Mouse (Mus musculus): Measurements from ENCODE around the gene Rusc2. TPM values are rescaled to one million over a fixed set of nuclear protein-coding genes. Genes with fewer than 3 reads are reported as not detected.

The Rusc2 gene
- polyA plus RNA-seq, 1 experiment = 11.5 TPM

- Histone ChIP-seq H3K4me1 (peaks cover 15% of the 10 kb centered on the region), H3K4me3 (replicated peaks) (peak overlapping the region; percentile 75), H3K9me3 (peaks cover 16% of the 10 kb centered on the region), H3K36me3 (replicated peaks; ENCODE audit: low read length) (peaks cover 82% of the 10 kb centered on the region), H3K27me3 (replicated peaks) (peaks cover 29% of the 10 kb centered on the region)
- TF ChIP-seq GATA1 (IDR thresholded peaks at IDR 0.05; ENCODE audit: borderline replicate concordance, low read length) (no peak), FLI1 (IDR thresholded peaks at IDR 0.05; ENCODE audit: low read length) (no peak)
Observed at GRCm38 (mm10) chr4:43419801-43420281, 38.1 kb downstream of the Rusc2 start.

GRCm38 (mm10) chr4:43420305-43420704 is 38.5 kb downstream of the Rusc2 start:
- peaks cover 17% of the 10 kb centered on the region for H3K4me1 ChIP-seq
- peaks cover 82% of the 10 kb centered on the region for H3K36me3 ChIP-seq (replicated peaks; ENCODE audit: low read length)
- H3K4me3 ChIP-seq (replicated peaks) = peak overlapping the region; percentile 75
- no peak for TF ChIP-seq GATA1 (IDR thresholded peaks at IDR 0.05; ENCODE audit: borderline replicate concordance, low read length)
- TF ChIP-seq FLI1 (IDR thresholded peaks at IDR 0.05; ENCODE audit: low read length) = no peak
- H3K9me3 ChIP-seq = peaks cover 13% of the 10 kb centered on the region
- peaks cover 30% of the 10 kb centered on the region for H3K27me3 ChIP-seq (replicated peaks)

GRCm38 (mm10) chr4:43421632-43422240 is 40.0 kb downstream of the Rusc2 start:
- Histone ChIP-seq H3K27me3 (replicated peaks) (peaks cover 34% of the 10 kb centered on the region), H3K9me3 (no peaks in the 10 kb centered on the region), H3K4me1 (peaks cover 19% of the 10 kb centered on the region), H3K36me3 (replicated peaks; ENCODE audit: low read length) (peaks cover 82% of the 10 kb centered on the region), H3K4me3 (replicated peaks) (no peak overlapping the region)
- no peak for TF ChIP-seq GATA1 (IDR thresholded peaks at IDR 0.05; ENCODE audit: borderline replicate concordance, low read length)
- TF ChIP-seq FLI1 (IDR thresholded peaks at IDR 0.05; ENCODE audit: low read length) = no peak

GRCm38 (mm10) chr4:43423267-43423934 is 41.6 kb downstream of the Rusc2 start:
- Histone ChIP-seq H3K36me3 (replicated peaks; ENCODE audit: low read length) (peaks cover 78% of the 10 kb centered on the region), H3K4me3 (replicated peaks) (no peak overlapping the region), H3K9me3 (no peaks in the 10 kb centered on the region), H3K4me1 (peaks cover 26% of the 10 kb centered on the region), H3K27me3 (replicated peaks) (peaks cover 45% of the 10 kb centered on the region)
- TF ChIP-seq FLI1 (IDR thresholded peaks at IDR 0.05; ENCODE audit: low read length) (no peak), GATA1 (IDR thresholded peaks at IDR 0.05; ENCODE audit: borderline replicate concordance, low read length) (no peak)

GRCm38 (mm10) chr4:43424072-43424471 is 42.3 kb downstream of the Rusc2 start:
- TF ChIP-seq FLI1 (IDR thresholded peaks at IDR 0.05; ENCODE audit: low read length) (no peak), GATA1 (IDR thresholded peaks at IDR 0.05; ENCODE audit: borderline replicate concordance, low read length) (no peak)
- peaks cover 51% of the 10 kb centered on the region for H3K27me3 ChIP-seq (replicated peaks)
- no peaks in the 10 kb centered on the region for H3K9me3 ChIP-seq
- H3K4me1 ChIP-seq = peaks cover 26% of the 10 kb centered on the region
- no peak overlapping the region for H3K4me3 ChIP-seq (replicated peaks)
- H3K36me3 ChIP-seq (replicated peaks; ENCODE audit: low read length) = peaks cover 75% of the 10 kb centered on the region

GRCm38 (mm10) chr4:43425197-43425596 is 43.4 kb downstream of the Rusc2 start:
- peaks cover 56% of the 10 kb centered on the region for H3K27me3 ChIP-seq (replicated peaks)
- H3K36me3 ChIP-seq (replicated peaks; ENCODE audit: low read length) = peaks cover 66% of the 10 kb centered on the region
- H3K4me1 ChIP-seq = peaks cover 19% of the 10 kb centered on the region
- TF ChIP-seq GATA1 (IDR thresholded peaks at IDR 0.05; ENCODE audit: borderline replicate concordance, low read length) = no peak
- TF ChIP-seq FLI1 (IDR thresholded peaks at IDR 0.05; ENCODE audit: low read length) = no peak
- no peaks in the 10 kb centered on the region for H3K9me3 ChIP-seq
- no peak overlapping the region for H3K4me3 ChIP-seq (replicated peaks)

- Histone ChIP-seq H3K27me3 (replicated peaks) (peaks cover 56% of the 10 kb centered on the region), H3K9me3 (no peaks in the 10 kb centered on the region), H3K36me3 (replicated peaks; ENCODE audit: low read length) (peaks cover 66% of the 10 kb centered on the region), H3K4me1 (peaks cover 18% of the 10 kb centered on the region), H3K4me3 (replicated peaks) (no peak overlapping the region)
- TF ChIP-seq FLI1 (IDR thresholded peaks at IDR 0.05; ENCODE audit: low read length) = no peak
- TF ChIP-seq GATA1 (IDR thresholded peaks at IDR 0.05; ENCODE audit: borderline replicate concordance, low read length) = no peak
Observed at GRCm38 (mm10) chr4:43425648-43426380, 44.0 kb downstream of the Rusc2 start.

GRCm38 (mm10) chr4:43426487-43426886 is 44.7 kb downstream of the Rusc2 start:
- Histone ChIP-seq H3K9me3 (no peaks in the 10 kb centered on the region), H3K27me3 (replicated peaks) (peaks cover 56% of the 10 kb centered on the region)
- TF ChIP-seq GATA1 (IDR thresholded peaks at IDR 0.05; ENCODE audit: borderline replicate concordance, low read length) = no peak
- TF ChIP-seq FLI1 (IDR thresholded peaks at IDR 0.05; ENCODE audit: low read length) = no peak

GRCm38 (mm10) chr4:43427501-43428179 is 45.9 kb downstream of the Rusc2 start:
- no peak for TF ChIP-seq FLI1 (IDR thresholded peaks at IDR 0.05; ENCODE audit: low read length)
- TF ChIP-seq GATA1 (IDR thresholded peaks at IDR 0.05; ENCODE audit: borderline replicate concordance, low read length) = no peak
- Histone ChIP-seq H3K36me3 (replicated peaks; ENCODE audit: low read length) (peaks cover 50% of the 10 kb centered on the region), H3K4me3 (replicated peaks) (peak overlapping the region; percentile 33), H3K27me3 (replicated peaks) (peaks cover 52% of the 10 kb centered on the region), H3K9me3 (no peaks in the 10 kb centered on the region), H3K4me1 (peaks cover 22% of the 10 kb centered on the region)

More at GRCm38 (mm10) chr4:43426487-43426886, 44.7 kb downstream of the Rusc2 start:
- Histone ChIP-seq H3K4me1 (peaks cover 18% of the 10 kb centered on the region), H3K36me3 (replicated peaks; ENCODE audit: low read length) (peaks cover 61% of the 10 kb centered on the region), H3K4me3 (replicated peaks) (no peak overlapping the region)

Measured in megakaryocyte, embryonic 14.5 days (primary cell).